Comparison of ENCODE assay signal across 25 mouse cellular contexts in the genomic region with DNA sequence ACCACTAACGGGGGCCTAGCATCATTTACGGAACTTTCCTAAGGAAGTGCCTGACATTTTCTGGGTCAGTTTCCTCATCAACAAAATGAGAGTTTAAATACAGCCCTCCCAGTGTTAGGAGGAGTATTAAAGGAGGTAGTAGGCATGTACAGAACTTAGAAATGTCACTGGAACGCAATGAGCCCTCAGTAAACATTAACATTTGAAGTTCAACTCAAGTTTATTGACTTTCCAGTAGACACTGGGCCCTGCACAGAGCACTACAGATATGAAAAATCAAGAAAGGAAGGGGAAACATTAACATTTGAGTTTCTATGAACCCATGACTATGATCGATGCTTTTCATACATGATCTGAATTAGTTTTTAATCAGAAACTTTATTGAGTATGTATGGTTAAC. TPM values are rescaled to one million over a fixed set of nuclear protein-coding genes. Genes with fewer than 3 reads are reported as not detected.
"Had no signal": no experiment of that assay in that cellular context is flagged by ENCODE, and none has a peak within 500 bp of the region (broad histone marks: within the 10 kb centered on the region; RNA-seq: fewer than 3 reads in every experiment).

No protein-coding gene starts in this region.

- H3K27ac ChIP-seq: gastrocnemius, adult 2 months; heart, embryonic 10.5 days; hindbrain, embryonic 10.5 days; hindbrain, embryonic 12.5 days; hindbrain, embryonic 14.5 days; intestine, embryonic 15.5 days had no signal

- H3K27me3 ChIP-seq: heart, embryonic 12.5 days; hindbrain, embryonic 12.5 days; intestine, embryonic 15.5 days had no signal

- H3K4me3 ChIP-seq: gastrocnemius, adult 2 months; heart, embryonic 10.5 days; heart, embryonic 12.5 days; hindbrain, embryonic 10.5 days; hindbrain, embryonic 12.5 days; intestine, embryonic 15.5 days had no signal

- H3K4me2 ChIP-seq: heart, embryonic 12.5 days; hindbrain, embryonic 12.5 days; hindbrain, embryonic 14.5 days; intestine, embryonic 15.5 days had no signal

- H3K9me3 ChIP-seq: heart, embryonic 10.5 days; heart, embryonic 12.5 days; hindbrain, embryonic 10.5 days; hindbrain, embryonic 12.5 days; intestine, embryonic 15.5 days had no signal

- H3K9ac ChIP-seq: heart, embryonic 12.5 days; hindbrain, embryonic 12.5 days; hindbrain, embryonic 14.5 days; intestine, embryonic 15.5 days had no signal

- H3K36me3 ChIP-seq: heart, embryonic 10.5 days; heart, embryonic 12.5 days; hindbrain, embryonic 10.5 days; hindbrain, embryonic 12.5 days; intestine, embryonic 15.5 days had no signal

- ATAC-seq: forebrain, embryonic 16.5 days; hindbrain, embryonic 16.5 days; inflammation-experienced regulatory T-cells, adult 6 months; intestine, embryonic 15.5 days; intestine, postnatal 0 days had no signal

- DNase-seq: gastrocnemius, adult 2 months; gastrocnemius, postnatal 10 days; gastrocnemius, postnatal 25 days; heart, adult 18-20 months; heart, postnatal 10 days; heart, postnatal 4 days; kidney, adult 18-20 months; kidney, adult 8-10 months; kidney, postnatal 10 days; kidney, postnatal 25 days; kidney, postnatal 4 days; layer of hippocampus, adult 9-11 months; layer of hippocampus, postnatal 36 days; left cerebral cortex, postnatal 4 days had no signal

RNA-seq across cellular contexts. Expression of a gene that starts 30.1 kb away (rescaled TPM):
- total RNA-seq: granulocyte monocyte progenitor cell, adult 5-6 weeks had no signal
- polyA plus RNA-seq: inflammation-experienced regulatory T-cells, adult 6 months had no signal
